Mouse (Mus musculus): ENCODE data around the gene Grhpr. TPM values are rescaled to one million over a fixed set of nuclear protein-coding genes. Genes with fewer than 3 reads are reported as not detected.
"Not testable (repeated sequence)": the region's sequence is repeated elsewhere in the genome, so short reads cannot be mapped to it uniquely, and the experiment has no call there.

Grhpr gene
- 115 and 124 TPM in 2 replicates for polyA plus RNA-seq (2015; fragmentation: Nextera tagmentation; extraction: Ambion mirVana)

- Histone ChIP-seq H3K27ac (ENCODE audit: low read length) (peak within 1 kb of the TSS; percentile 88), H3K9me3 (ENCODE audit: low read length) (no peaks in the 10 kb centered on the region), H3K9ac (replicated peaks; ENCODE audit: low read length) (peak within 1 kb of the TSS; percentile 84), H3K4me3 (ENCODE audit: low read length) (peak within 1 kb of the TSS; percentile 69), H3K4me2 (replicated peaks; ENCODE audit: low read depth, low read length) (peak within 1 kb of the TSS; percentile 85), H3K4me1 (ENCODE audit: insufficient read depth, low read length) (peaks cover 33% of the 10 kb centered on the region), H3K27me3 (ENCODE audit: insufficient read depth, low read length) (no peaks in the 10 kb centered on the region), H3K36me3 (ENCODE audit: insufficient read depth, low read length) (peaks cover 9% of the 10 kb centered on the region; the same call in 1 of the 2 replicates)
- ATAC-seq (ENCODE audit: low FRiP score, low TSS enrichment): peak; percentile 93
- WGBS: under 1% methylated on average over 40 of the region's 40 CpGs
Observed at GRCm38 (mm10) chr4:44981280-44981973, at the start of gene Grhpr. Grhpr (plus strand) TSS chr4:44981395.

- ATAC-seq (ENCODE audit: low FRiP score, low TSS enrichment): no peak
- no peaks in the 10 kb centered on the region for H3K4me1 ChIP-seq (ENCODE audit: insufficient read depth, low read length)
- WGBS: 90% methylated on average over 6 of the region's 6 CpGs
- H3K9me3 ChIP-seq (ENCODE audit: low read length): no peaks in the 10 kb centered on the region
- no peaks in the 10 kb centered on the region for H3K27me3 ChIP-seq (ENCODE audit: insufficient read depth, low read length)
- no peak overlapping the region for H3K9ac ChIP-seq (replicated peaks; ENCODE audit: low read length)
- no peak overlapping the region for H3K4me2 ChIP-seq (replicated peaks; ENCODE audit: low read depth, low read length)
- H3K4me3 ChIP-seq (ENCODE audit: low read length): no peak overlapping the region
- no peak overlapping the region for H3K27ac ChIP-seq (ENCODE audit: low read length)
- H3K36me3 ChIP-seq (ENCODE audit: insufficient read depth, low read length): peaks cover 26% of the 10 kb centered on the region
Observed at GRCm38 (mm10) chr4:44931732-44932131, 49.5 kb upstream of the Grhpr start.

GRCm38 (mm10) chr4:44938359-44939340, 42.5 kb upstream of the Grhpr start:
- ATAC-seq (ENCODE audit: low FRiP score, low TSS enrichment): 0 out of 2 replicates have a peak, but pooled peaks have one; percentile 37

GRCm38 (mm10) chr4:44939576-44940249, 41.5 kb upstream of the Grhpr start:
- H3K4me3 ChIP-seq (ENCODE audit: low read length): no peak overlapping the region
- no peaks in the 10 kb centered on the region for H3K9me3 ChIP-seq (ENCODE audit: low read length)
- H3K4me1 ChIP-seq (ENCODE audit: insufficient read depth, low read length): peaks cover 9% of the 10 kb centered on the region; the same call in 1 of the 2 replicates
- H3K9ac ChIP-seq (replicated peaks; ENCODE audit: low read length): no peak overlapping the region
- no peak for ATAC-seq (ENCODE audit: low FRiP score, low TSS enrichment)
- no peak overlapping the region for H3K4me2 ChIP-seq (replicated peaks; ENCODE audit: low read depth, low read length)
- H3K27me3 ChIP-seq (ENCODE audit: insufficient read depth, low read length): no peaks in the 10 kb centered on the region
- H3K27ac ChIP-seq (ENCODE audit: low read length): no peak overlapping the region
- WGBS: 82% methylated on average over 14 of the region's 14 CpGs
- no peaks in the 10 kb centered on the region for H3K36me3 ChIP-seq (ENCODE audit: insufficient read depth, low read length)

More at GRCm38 (mm10) chr4:44938359-44939340, 42.5 kb upstream of the Grhpr start:
- Histone ChIP-seq H3K4me2 (replicated peaks; ENCODE audit: low read depth, low read length) (no peak overlapping the region), H3K9ac (replicated peaks; ENCODE audit: low read length) (no peak overlapping the region), H3K27me3 (ENCODE audit: insufficient read depth, low read length) (no peaks in the 10 kb centered on the region), H3K4me3 (ENCODE audit: low read length) (no peak overlapping the region), H3K9me3 (ENCODE audit: low read length) (no peaks in the 10 kb centered on the region), H3K4me1 (ENCODE audit: insufficient read depth, low read length) (peaks cover 9% of the 10 kb centered on the region; the same call in 1 of the 2 replicates), H3K36me3 (ENCODE audit: insufficient read depth, low read length) (peaks cover under 1% of the 10 kb centered on the region; the same call in 1 of the 2 replicates), H3K27ac (ENCODE audit: low read length) (no peak overlapping the region)
- WGBS: 62% methylated on average over 8 of the region's 8 CpGs

- H3K27ac ChIP-seq (ENCODE audit: low read length): no peak overlapping the region
- 70% methylated on average over 9 of the region's 9 CpGs for WGBS
- no peak overlapping the region for H3K9ac ChIP-seq (replicated peaks; ENCODE audit: low read length)
- no peaks in the 10 kb centered on the region for H3K27me3 ChIP-seq (ENCODE audit: insufficient read depth, low read length)
- no peaks in the 10 kb centered on the region for H3K9me3 ChIP-seq (ENCODE audit: low read length)
- no peak overlapping the region for H3K4me3 ChIP-seq (ENCODE audit: low read length)
- H3K4me1 ChIP-seq (ENCODE audit: insufficient read depth, low read length): peaks cover 9% of the 10 kb centered on the region; the same call in 1 of the 2 replicates
- H3K4me2 ChIP-seq (replicated peaks; ENCODE audit: low read depth, low read length): no peak overlapping the region
- no peaks in the 10 kb centered on the region for H3K36me3 ChIP-seq (ENCODE audit: insufficient read depth, low read length)
- no peak for ATAC-seq (ENCODE audit: low FRiP score, low TSS enrichment)
Observed at GRCm38 (mm10) chr4:44940286-44940685, 40.9 kb upstream of the Grhpr start.

- Histone ChIP-seq H3K9me3 (ENCODE audit: low read length) (no peaks in the 10 kb centered on the region), H3K36me3 (ENCODE audit: insufficient read depth, low read length) (no peaks in the 10 kb centered on the region), H3K4me3 (ENCODE audit: low read length) (no peak overlapping the region), H3K27ac (ENCODE audit: low read length) (no peak overlapping the region), H3K27me3 (ENCODE audit: insufficient read depth, low read length) (no peaks in the 10 kb centered on the region), H3K4me1 (ENCODE audit: insufficient read depth, low read length) (peaks cover 9% of the 10 kb centered on the region; the same call in 1 of the 2 replicates), H3K4me2 (replicated peaks; ENCODE audit: low read depth, low read length) (no peak overlapping the region), H3K9ac (replicated peaks; ENCODE audit: low read length) (no peak overlapping the region)
- ATAC-seq (ENCODE audit: low FRiP score, low TSS enrichment): no peak
- WGBS: 82% methylated on average over 1 of the region's 1 CpGs
Observed at GRCm38 (mm10) chr4:44942237-44942636, 39.0 kb upstream of the Grhpr start.

- Histone ChIP-seq H3K27ac (ENCODE audit: low read length) (peak overlapping the region; percentile 29; the same call in 1 of the 2 replicates), H3K27me3 (ENCODE audit: insufficient read depth, low read length) (no peaks in the 10 kb centered on the region), H3K9ac (replicated peaks; ENCODE audit: low read length) (no peak overlapping the region), H3K36me3 (ENCODE audit: insufficient read depth, low read length) (no peaks in the 10 kb centered on the region), H3K9me3 (ENCODE audit: low read length) (no peaks in the 10 kb centered on the region), H3K4me3 (ENCODE audit: low read length) (no peak overlapping the region), H3K4me2 (replicated peaks; ENCODE audit: low read depth, low read length) (no peak overlapping the region), H3K4me1 (ENCODE audit: insufficient read depth, low read length) (peaks cover 6% of the 10 kb centered on the region; the same call in 1 of the 2 replicates)
- ATAC-seq (ENCODE audit: low FRiP score, low TSS enrichment): no peak
- 58% methylated on average over 6 of the region's 6 CpGs for whole genome bisulfite sequencing
Observed at GRCm38 (mm10) chr4:44943480-44943879, 37.7 kb upstream of the Grhpr start.

- H3K27ac ChIP-seq (ENCODE audit: low read length): peak overlapping the region; percentile 65; the same call in 1 of the 2 replicates
- H3K36me3 ChIP-seq (ENCODE audit: insufficient read depth, low read length): no peaks in the 10 kb centered on the region
- H3K4me1 ChIP-seq (ENCODE audit: insufficient read depth, low read length): no peaks in the 10 kb centered on the region
- 76% methylated on average over 10 of the region's 10 CpGs for WGBS
- peak; percentile 67; the same call in 1 of the 2 replicates for ATAC-seq (ENCODE audit: low FRiP score, low TSS enrichment)
- H3K9ac ChIP-seq (replicated peaks; ENCODE audit: low read length): no peak overlapping the region
- H3K27me3 ChIP-seq (ENCODE audit: insufficient read depth, low read length): no peaks in the 10 kb centered on the region
- no peak overlapping the region for H3K4me3 ChIP-seq (ENCODE audit: low read length)
- H3K4me2 ChIP-seq (replicated peaks; ENCODE audit: low read depth, low read length): no peak overlapping the region
- H3K9me3 ChIP-seq (ENCODE audit: low read length): no peaks in the 10 kb centered on the region
Observed at GRCm38 (mm10) chr4:44944426-44945075, 36.6 kb upstream of the Grhpr start.

- H3K27me3 ChIP-seq (ENCODE audit: insufficient read depth, low read length); H3K4me3 ChIP-seq (ENCODE audit: low read length); H3K36me3 ChIP-seq (ENCODE audit: insufficient read depth, low read length); H3K4me1 ChIP-seq (ENCODE audit: insufficient read depth, low read length); H3K9ac ChIP-seq (replicated peaks; ENCODE audit: low read length); H3K4me2 ChIP-seq (replicated peaks; ENCODE audit: low read depth, low read length); H3K9me3 ChIP-seq (ENCODE audit: low read length); ATAC-seq (ENCODE audit: low FRiP score, low TSS enrichment); H3K27ac ChIP-seq (ENCODE audit: low read length): not testable (repeated sequence)
- WGBS: 95% methylated on average over 2 of the region's 2 CpGs
Observed at GRCm38 (mm10) chr4:44946126-44946525, 35.1 kb upstream of the Grhpr start.
